Mouse (Mus musculus) cerebellum, postnatal 36 days (tissue): ENCODE data around the gene Asrgl1.
"Not testable (repeated sequence)": the region's sequence is repeated elsewhere in the genome, so short reads cannot be mapped to it uniquely, and the experiment has no call there.

ENCODE experiments used
- DNase-seq, 2 experiments: peaks; one replicate each; pipeline ENCODE4 v3.0.0; 2021 to 2022; ENCODE audit warnings: mixed read lengths in 2 of 2

The Asrgl1 gene

GRCm38 (mm10) chr19:9135512-9136331, at the start of gene Asrgl1:
Asrgl1 (minus strand) TSS chr19:9135636.
- peak; percentile 91 to 95 for DNase-seq

- no peak for DNase-seq
Measured at GRCm38 (mm10) chr19:9146214-9146613, 10.8 kb upstream of the Asrgl1 start.

DNA sequence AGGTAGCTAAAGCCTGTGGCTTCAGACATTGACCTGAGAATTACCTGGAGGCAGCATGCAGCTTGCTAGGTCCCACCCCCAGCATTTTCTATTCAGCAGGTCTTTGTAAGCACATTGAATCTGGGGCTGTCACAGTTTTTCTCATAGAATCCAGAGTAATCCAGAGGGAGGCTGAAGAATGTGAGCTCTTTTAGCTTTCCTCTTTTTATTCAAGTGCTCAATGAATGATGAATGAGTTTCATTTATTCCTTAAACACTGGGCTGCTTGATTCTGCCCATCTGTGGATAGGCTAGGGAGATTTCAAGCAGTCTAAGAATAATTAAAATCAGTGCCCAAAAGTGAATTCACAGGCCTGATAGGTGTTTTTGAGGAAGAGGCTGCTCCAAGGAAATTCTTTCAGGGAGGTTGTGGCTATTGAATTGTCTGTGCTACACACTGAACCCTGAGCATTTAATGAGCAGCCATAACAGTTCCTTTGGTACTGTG, 8.2 kb upstream of the Asrgl1 start:
- no peak for DNase-seq

GRCm38 (mm10) chr19:9143230-9143629, 7.8 kb upstream of the Asrgl1 start:
- DNase-seq: no peak

GRCm38 (mm10) chr19:9140361-9140760, 4.9 kb upstream of the Asrgl1 start:
- not testable (repeated sequence) for DNase-seq

DNA sequence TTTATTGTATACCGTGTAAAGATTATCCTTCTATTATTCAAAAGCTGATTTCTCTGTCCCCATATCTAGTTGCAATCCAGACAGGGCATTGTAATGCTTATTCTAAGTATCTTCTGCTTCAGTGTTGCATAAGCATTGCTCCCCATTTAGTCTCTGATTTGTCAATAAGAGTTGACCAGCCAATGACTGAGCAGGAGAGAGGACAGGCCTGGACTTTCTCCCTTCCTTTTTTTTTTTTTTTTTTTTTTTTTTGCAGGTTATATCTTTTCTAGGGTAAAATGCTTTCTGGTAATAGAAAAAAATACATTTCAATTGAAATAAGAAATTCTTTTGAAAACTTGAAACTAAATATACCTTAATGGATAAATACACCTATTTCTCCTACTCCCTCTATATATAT, 1.7 kb upstream of the Asrgl1 start:
- no peak for DNase-seq

GRCm38 (mm10) chr19:9134746-9135511, 507 bp downstream of the Asrgl1 start:
- peak; percentile 54 to 63 for DNase-seq

DNA sequence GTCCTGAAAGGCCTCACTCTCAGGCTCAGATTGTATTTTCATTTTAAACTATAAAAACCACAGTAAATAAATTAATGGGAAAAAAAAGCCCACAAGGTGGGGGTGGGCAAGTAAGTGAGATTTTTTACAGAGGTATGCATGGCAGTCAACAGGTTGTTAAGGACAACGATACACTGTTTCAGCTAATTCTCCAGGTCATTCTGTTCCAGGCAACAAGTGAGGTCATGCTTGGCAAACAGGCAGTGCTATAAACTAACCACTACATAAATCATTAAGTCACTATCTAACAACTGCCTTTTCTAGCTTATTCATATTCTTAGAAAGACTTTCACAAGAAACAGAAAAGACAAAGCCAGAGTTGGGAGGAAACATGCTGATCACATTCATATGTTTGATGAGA, 5.4 kb downstream of the Asrgl1 start:
- DNase-seq: no peak

DNA sequence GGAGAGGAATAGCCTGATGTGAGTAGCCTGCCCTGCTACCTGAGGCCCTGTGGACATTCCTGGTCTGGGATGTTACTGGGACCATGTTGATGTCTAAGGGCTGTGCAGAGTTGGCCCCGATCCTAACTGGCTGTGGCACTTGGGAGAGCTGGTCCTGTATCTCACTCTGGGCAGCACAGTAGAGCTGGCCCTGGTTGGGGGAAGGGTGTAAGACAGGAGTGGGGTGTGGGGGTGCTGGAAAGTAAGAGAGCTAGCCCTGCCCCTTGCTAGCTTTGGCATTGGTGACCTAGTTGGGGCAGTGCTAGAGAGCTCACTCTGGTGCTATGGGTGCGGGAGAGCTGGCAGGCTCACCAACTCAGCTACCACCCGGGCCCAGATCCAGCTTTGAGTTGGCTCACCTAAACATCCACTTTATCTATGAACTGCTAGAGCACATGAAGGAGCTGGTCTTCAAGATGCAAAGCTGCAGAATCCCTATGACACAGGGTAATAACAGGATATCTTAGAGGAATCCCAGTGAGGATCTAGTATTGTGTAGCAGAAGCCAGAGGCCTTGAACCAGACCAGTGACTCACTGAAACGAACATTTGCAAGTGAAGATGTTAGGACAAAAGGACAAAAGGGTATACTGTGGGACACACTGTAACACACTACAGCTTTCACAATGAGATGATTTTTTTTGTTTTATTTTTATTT, 6.8 kb downstream of the Asrgl1 start:
- DNase-seq: peak; percentile 64

- not testable (repeated sequence) for DNase-seq
Measured at GRCm38 (mm10) chr19:9123986-9124385, 11.4 kb downstream of the Asrgl1 start.

- no peak for DNase-seq
Measured at GRCm38 (mm10) chr19:9122390-9122789, 13.0 kb downstream of the Asrgl1 start.

DNA sequence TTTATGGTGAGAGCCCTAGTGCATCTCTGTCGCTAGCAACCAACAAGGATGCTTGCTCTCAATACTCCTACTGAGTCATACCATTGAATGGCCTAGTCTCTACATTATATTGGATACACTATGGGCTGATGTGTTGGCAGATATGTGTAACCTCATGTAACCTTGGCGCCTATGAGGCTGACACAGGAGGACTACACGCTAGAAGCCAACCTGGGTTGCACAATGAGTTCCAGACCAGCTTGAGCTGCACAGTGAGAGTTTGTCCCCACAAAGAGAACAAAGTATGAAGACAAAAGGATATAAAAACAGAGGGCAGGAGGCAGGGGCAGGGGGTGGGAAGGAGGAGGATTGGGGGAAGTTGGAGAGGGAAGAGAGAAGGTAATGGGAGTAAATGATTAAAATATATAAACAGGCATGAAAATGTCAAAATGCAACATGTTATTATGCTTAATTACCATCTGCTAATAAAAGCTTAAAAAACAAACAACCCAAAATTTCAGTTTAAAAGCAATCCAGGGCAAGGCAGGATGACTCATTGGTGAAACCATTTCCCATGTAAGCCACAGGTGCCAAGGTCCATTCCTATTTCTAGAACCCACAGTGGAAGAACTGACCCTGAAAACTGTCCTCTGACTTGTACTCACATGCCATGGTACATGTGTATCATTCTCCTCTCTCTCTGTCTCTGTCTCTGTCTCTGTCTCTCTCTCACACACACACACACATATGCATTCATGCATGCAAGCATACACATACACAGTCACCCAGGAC, 15.6 kb downstream of the Asrgl1 start:
- DNase-seq: no peak

GRCm38 (mm10) chr19:9117275-9117674, 18.2 kb downstream of the Asrgl1 start:
- no peak for DNase-seq

DNA sequence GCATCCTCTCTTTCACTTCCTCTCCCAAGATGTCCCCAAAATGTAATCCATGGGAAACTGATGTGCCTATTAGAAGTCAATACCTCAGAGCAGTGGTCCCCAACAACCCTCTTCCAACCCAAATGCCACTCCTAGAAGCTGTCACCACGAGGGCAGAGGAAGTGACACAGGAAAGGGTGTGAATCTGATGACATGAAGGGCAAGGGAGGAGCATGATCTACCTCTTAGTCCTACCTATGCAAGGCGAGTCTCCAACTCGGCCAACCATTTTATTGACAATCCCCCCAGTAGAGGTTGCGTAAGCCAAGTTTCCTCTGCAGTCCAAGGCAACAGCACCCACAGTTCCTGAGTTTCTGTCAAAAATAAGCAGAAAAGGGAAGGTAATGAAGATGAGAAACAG, 19.2 kb downstream of the Asrgl1 start:
- no peak for DNase-seq

- DNase-seq: peak; percentile 89 to 91
Measured at GRCm38 (mm10) chr19:9112043-9112442, 23.4 kb downstream of the Asrgl1 start.

DNA sequence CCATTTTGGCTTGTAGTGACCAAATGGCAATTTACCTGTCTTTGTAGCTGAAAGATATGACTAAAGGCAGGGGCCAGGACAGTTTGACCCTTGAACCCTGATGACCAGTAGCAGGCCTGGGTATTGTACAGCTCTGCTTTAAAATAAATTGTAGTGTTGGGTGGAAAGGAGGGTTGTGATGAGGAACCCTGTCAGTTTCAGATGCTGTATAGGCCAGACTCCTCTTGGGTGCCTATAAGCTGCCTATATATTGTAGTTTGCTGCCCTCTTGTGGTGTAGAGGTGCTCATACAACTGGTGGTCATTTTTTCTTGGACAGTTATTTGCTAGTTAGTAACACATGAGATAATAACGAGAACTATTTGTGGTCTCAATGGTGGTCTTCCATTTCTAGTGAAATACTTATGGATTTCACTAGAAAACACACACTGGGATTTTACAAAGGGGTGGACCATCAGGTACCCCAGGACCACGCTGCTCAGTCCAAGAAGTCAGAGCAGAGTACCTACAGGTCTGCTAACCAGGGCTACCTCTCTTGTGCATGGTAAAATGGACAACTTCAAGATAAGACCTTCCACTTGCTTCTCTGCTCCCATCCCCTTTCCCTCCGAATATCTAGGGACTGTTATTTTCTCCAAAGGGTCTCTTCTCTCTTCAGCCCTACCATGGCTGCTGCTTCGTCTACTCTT, 25.1 kb downstream of the Asrgl1 start:
- DNase-seq: peak; percentile 33 to 61

GRCm38 (mm10) chr19:9108536-9108935, 26.9 kb downstream of the Asrgl1 start:
- DNase-seq: no peak

DNA sequence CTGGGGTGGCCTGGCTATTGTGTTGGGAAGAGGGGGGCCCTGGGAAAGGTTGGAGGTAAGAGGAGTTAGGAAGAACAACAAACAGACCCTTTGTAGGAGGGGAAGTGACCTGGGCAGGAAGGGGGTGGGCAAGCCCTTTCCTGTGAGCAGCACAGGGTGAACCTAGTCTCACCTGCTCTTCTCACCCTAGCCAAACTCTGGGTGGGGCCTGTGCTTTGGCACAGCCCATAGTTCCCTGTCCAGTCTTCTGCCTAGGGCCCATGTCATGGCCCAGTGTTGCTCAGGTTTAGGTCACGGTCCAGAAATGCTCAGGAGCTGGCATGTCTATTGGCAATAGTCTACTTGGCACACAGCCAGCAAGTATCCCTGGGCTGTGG, 28.1 kb downstream of the Asrgl1 start:
- DNase-seq: no peak

- no peak for DNase-seq
Measured at GRCm38 (mm10) chr19:9106751-9107378, 28.6 kb downstream of the Asrgl1 start.

GRCm38 (mm10) chr19:9106096-9106495, 29.3 kb downstream of the Asrgl1 start:
- no peak for DNase-seq

DNA sequence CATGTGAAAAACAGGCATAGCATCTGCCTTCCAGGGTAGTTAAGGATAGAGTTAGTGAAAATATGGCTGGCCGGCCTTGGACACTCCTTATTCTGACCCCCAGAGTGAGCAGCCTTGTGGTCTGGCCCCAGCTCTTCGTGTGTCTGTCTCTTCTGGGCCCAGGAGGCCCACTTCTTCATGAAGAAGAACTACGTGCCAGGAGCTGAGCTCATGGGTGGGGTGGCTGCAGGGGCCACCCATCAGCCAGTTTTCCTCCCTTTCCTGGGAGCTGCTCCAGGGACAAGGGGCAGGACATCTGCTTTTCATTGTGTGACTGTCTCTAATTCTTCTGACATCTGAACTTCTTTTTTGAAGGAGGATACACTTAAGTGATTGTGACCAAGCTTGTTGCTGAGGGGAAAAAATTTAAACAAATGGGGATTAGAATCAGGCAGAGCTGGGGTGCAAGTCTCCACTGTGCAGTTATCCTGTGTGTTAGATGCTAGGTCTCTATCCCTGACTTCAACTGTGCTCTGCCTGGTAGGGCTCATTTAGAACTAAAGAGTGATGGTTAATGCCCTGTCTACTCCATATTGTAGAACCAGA, 30.2 kb downstream of the Asrgl1 start:
- no peak for DNase-seq
